Mouse (Mus musculus) kidney, postnatal 4 days (tissue): Measurements from ENCODE around the gene Mpp2.

Experiments used
- DNase-seq, 2 experiments: peaks; one replicate each; pipeline ENCODE4 v3.0.0; 2021; ENCODE audit warnings: mixed read lengths in 2 of 2

Gene Mpp2

GRCm38 (mm10) chr11:102034887-102035286, 53.4 kb downstream of the Mpp2 start:
- no peak for DNase-seq

DNA sequence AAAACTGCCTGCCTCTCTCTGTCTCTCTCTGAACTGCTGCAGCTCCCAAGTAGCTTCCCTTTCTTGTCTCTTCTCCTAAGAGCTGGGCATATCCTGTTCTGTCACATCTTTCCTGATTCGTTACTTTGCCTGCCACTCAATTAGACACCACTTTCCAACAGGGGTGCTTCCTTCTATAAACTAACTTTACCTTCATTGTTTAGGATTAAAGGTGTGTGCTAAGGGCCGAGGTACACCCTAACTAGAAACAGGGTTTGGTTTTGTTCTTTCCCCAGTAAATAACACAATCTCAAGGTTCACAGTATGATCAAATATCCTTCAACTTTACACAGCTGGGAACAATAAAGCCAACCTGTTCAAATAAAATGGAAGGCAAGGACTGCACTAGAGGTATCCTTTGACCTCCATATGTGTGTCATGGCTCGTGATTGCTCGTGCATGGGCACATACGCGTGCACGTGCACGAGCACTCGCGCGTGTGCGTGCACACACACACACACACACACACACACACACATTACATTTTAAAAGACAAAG, 55.2 kb downstream of the Mpp2 start:
- DNase-seq: no peak

DNA sequence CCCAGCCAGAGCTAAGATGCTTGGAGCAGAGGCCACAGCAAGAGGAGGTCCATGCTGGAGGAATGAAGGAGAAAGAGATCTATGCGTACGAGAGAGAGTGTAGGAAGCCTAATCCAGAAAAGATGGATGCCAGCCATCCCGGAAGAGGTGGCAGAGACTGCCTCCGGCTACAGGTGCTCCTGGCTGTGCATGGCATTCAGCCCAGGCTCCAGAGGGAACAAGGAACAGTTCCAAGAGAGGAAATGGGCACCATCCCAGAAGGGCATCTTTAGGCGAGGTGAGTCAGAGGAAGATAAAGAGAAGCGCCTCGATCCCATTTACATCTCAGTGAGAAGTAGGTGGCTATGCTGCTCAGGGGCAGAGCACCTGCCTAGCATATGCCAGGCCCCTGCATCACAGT, 57.2 kb downstream of the Mpp2 start:
- DNase-seq: no peak

- DNase-seq: no peak
These were observed 58.3 kb downstream of the Mpp2 start for GRCm38 (mm10) chr11:102029966-102030365.

- no peak for DNase-seq
These were observed 59.0 kb downstream of the Mpp2 start for GRCm38 (mm10) chr11:102029304-102029703.

- no peak for DNase-seq
These were observed 60.1 kb downstream of the Mpp2 start, which contains the start of gene Mpp3 for GRCm38 (mm10) chr11:102028087-102028816. TSS of gene Mpp3 (minus strand) at chr11:102028461.

GRCm38 (mm10) chr11:102027361-102028017, 60.8 kb downstream of the Mpp2 start:
- DNase-seq: peak in 1 of 2 experiments; percentile 12

- peak; percentile 81 to 87 for DNase-seq
These were observed 61.5 kb downstream of the Mpp2 start for GRCm38 (mm10) chr11:102026694-102027360.

- peak; percentile 41 to 50 for DNase-seq
These were observed 62.2 kb downstream of the Mpp2 start for GRCm38 (mm10) chr11:102025991-102026660.

- peak in 1 of 2 experiments; percentile 16 for DNase-seq
These were observed 63.0 kb downstream of the Mpp2 start for GRCm38 (mm10) chr11:102025354-102025753.

DNA sequence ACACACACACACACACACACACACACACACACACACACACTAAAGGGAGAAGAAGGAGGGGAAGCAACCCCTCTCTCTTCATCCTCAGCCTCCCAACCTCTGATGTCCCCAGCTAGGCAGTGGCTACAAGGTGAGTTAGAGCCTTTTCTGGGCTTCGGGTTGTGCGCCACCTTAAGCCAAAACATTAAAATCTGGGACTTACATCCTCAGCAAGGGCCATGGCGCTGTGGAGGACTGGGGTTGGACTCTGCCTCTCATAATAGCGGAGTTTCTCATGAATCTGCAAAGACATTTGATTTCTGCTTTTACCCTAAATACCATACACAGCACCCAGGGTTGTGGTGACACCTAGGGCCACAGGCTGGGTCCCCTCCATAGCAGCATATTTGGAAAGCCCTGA, 63.4 kb downstream of the Mpp2 start:
- no peak for DNase-seq

- no peak for DNase-seq
These were observed 64.1 kb downstream of the Mpp2 start for GRCm38 (mm10) chr11:102024084-102024758.

DNA sequence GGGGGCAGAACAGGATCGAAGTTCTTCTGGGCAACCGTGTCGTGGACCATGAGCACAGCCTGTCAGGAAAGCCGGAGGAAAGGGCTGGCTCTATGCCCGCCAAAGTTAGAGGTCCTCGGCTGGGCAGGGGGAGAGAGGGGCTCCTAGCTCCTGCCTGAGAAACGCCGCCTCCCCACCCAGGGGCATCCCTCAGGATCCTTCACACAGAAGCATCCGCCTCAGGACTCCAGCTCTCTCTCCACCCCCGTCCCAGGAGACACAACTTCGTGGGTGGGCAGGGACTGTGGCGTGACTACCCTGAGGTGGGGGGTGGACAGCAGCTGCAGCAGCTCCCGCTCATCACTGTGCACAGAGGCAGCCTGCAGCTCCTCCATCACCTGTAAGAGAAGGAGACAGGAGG, 64.9 kb downstream of the Mpp2 start:
- no peak for DNase-seq

DNA sequence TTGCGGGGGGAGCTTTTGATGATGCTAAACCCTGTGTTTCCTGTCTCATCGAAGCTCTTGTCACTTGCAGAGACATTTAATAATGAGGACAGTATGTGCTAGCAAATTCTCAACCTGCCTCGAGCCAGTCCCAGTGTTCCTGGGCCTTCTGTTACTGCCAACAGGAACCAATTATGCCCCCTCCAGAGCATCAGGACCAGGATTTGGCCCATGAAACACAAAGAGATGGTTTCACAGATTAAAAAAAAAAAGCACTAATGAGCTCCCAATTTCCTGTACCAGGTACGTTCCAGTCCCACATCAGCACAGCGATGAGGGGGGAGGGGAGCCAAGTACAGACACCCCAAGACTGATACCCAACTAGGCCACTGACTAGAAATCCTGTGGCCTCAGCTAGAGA, 67.1 kb downstream of the Mpp2 start:
- DNase-seq: no peak

GRCm38 (mm10) chr11:102019736-102020135, 68.6 kb downstream of the Mpp2 start:
- DNase-seq: no peak

GRCm38 (mm10) chr11:102016136-102016535, 72.2 kb downstream of the Mpp2 start:
- DNase-seq: no peak

DNA sequence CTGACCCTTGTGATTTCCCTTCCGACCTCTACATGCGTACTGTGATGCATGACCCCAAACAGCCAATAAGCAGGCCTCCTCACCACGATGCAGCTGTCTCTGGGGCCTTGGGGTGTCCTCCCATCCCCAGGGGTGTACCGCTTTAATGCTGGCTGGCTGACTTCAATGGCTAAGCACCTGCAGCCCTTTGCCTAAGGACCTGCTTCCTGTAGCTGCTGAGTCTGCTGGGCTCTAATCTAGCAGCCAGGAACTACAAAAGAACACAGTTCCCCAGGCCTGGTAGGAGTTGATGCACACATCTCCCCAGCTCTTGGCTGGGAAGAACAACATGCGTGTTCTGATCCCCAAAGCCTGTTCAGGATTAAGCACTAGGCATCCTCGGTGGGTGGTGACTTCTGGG, 72.8 kb downstream of the Mpp2 start:
- no peak for DNase-seq

GRCm38 (mm10) chr11:102013201-102013600, 75.1 kb downstream of the Mpp2 start:
- no peak for DNase-seq

GRCm38 (mm10) chr11:102011510-102011909, 76.8 kb downstream of the Mpp2 start:
- no peak for DNase-seq

- DNase-seq: no peak
These were observed 78.2 kb downstream of the Mpp2 start for GRCm38 (mm10) chr11:102010140-102010539.

DNA sequence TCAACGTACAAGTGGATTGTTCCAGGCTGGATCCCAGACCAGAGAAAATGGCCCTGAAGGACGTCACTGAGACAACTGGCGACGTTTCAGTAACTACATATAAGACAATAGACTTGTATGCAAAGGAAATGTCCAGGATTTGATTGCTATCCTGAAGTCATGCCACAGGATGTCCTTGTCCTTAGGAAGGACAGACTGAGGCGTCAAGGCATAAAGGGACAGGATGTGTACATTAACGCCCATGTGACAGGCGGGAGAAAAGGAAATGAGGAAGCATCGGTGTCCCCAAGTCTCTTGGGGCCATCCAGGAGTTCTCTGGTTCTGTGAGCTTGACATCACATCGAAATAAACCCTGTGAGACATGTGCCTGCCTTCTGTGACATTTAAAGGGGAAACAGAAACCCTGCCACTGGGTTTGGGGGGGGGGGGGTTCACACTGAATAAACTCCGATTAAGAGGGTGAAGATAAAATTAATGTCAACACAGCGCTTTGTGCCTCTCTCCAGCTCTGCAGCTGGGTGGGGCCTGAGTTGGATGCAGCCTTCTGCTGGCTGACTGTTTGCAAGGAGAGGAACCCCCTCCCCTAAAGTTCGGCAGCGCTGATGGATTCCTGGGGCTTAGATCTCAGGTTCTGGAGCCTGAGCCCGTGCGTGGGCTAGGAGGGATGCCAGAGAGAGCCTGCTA, 79.2 kb downstream of the Mpp2 start:
- no peak for DNase-seq

DNA sequence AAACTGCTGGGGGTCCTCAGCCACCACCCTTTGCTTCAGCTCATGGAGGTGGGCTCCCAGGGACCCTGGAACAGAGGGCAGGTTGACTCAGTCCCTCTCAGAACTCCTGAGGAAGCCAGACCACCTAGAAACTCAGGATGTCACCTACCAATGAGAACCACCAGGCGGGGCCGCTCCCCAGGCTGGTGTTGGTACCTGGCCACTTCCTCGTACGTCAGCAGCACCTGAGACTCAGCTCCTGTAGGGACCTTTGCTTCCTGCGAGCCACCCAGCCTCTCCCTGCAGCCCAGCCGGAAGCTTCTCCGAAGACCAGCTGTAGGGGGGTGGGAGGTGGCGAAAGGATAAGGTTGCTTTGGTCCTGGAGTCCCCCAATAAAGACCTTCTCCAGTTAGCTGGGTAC, 79.9 kb downstream of the Mpp2 start:
- DNase-seq: no peak
